Mouse (Mus musculus): Measurements from ENCODE around the gene Jag2.

Gene Jag2

GRCm38 (mm10) chr12:112905001-112905400 lies 24.6 kb downstream of the Jag2 start:
- Histone ChIP-seq H3K36me3 (ENCODE audit: insufficient read depth, low read length) (peaks cover 28% of the 10 kb centered on the region), H3K27me3 (ENCODE audit: insufficient read depth, low read length) (no peaks in the 10 kb centered on the region), H3K9me3 (ENCODE audit: low read length) (no peaks in the 10 kb centered on the region), H3K4me3 (replicated peaks; ENCODE audit: low read length) (no peak overlapping the region), H3K4me1 (replicated peaks; ENCODE audit: low read depth, low read length) (peaks cover 14% of the 10 kb centered on the region)
- TF ChIP-seq CTCF (conservative IDR thresholded peaks at IDR 0.05; ENCODE audit: low read length) (no peak), POU5F1 (IDR thresholded peaks at IDR 0.05; ENCODE audit: borderline replicate concordance, low read length) (no peak), NANOG (IDR thresholded peaks at IDR 0.05; ENCODE audit: borderline replicate concordance, low read length) (no peak)

DNA sequence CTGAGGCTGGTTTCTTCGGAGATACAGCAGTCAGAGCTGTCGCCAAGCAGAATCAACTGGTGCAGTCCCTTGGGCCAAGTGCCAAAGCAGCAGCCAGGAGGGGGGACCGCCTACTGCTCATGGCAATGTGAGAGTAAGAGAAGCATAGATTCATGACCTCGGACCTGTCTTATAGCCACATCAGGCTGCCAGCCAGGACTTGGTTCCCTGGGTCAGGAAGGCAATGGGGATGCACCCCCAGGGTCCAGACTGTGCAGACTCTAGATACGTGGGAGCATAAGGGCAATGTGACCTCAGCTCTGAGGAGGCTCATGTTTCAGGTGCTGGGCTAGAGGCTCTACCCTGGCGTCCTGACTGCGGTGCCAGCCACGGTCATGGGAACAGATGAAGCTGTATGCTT lies 25.6 kb downstream of the Jag2 start:
- Histone ChIP-seq H3K4me3 (replicated peaks; ENCODE audit: low read length) (no peak overlapping the region), H3K9me3 (ENCODE audit: low read length) (no peaks in the 10 kb centered on the region), H3K36me3 (ENCODE audit: insufficient read depth, low read length) (peaks cover 19% of the 10 kb centered on the region), H3K27me3 (ENCODE audit: insufficient read depth, low read length) (no peaks in the 10 kb centered on the region), H3K4me1 (replicated peaks; ENCODE audit: low read depth, low read length) (peaks cover 4% of the 10 kb centered on the region)
- TF ChIP-seq POU5F1 (IDR thresholded peaks at IDR 0.05; ENCODE audit: borderline replicate concordance, low read length) (no peak), NANOG (IDR thresholded peaks at IDR 0.05; ENCODE audit: borderline replicate concordance, low read length) (no peak), CTCF (conservative IDR thresholded peaks at IDR 0.05; ENCODE audit: low read length) (no peak)

DNA sequence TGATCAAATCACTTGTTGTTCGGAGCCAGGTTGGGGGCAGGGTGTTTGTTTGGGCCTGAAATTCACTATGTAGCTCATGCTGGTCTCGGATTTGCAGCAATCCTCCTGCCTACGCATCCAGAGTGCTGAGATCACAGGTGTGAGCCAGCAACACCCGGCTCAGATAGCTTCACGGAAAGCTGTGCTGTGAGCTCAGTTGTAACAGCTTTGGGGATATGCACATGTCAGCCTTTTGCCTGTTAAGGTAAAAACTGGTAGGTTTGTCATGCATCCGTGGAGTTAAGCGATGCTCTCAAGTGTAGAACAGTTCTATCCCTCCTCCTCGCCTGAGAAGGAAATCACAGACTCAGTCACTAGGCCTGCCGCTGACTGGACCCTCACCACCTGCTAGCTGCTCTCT lies 28.9 kb downstream of the Jag2 start:
- Histone ChIP-seq H3K36me3 (ENCODE audit: insufficient read depth, low read length) (no peaks in the 10 kb centered on the region), H3K4me1 (replicated peaks; ENCODE audit: low read depth, low read length) (peaks cover 9% of the 10 kb centered on the region; the same call in 1 of the 2 replicates), H3K4me3 (replicated peaks; ENCODE audit: low read length) (no peak overlapping the region), H3K27me3 (ENCODE audit: insufficient read depth, low read length) (0 out of 2 replicates have a peak, but pooled peaks cover 2% of the 10 kb centered on the region), H3K9me3 (ENCODE audit: low read length) (peaks cover 2% of the 10 kb centered on the region; the same call in 1 of the 2 replicates)
- TF ChIP-seq POU5F1 (IDR thresholded peaks at IDR 0.05; ENCODE audit: borderline replicate concordance, low read length) (no peak), NANOG (IDR thresholded peaks at IDR 0.05; ENCODE audit: borderline replicate concordance, low read length) (no peak), CTCF (conservative IDR thresholded peaks at IDR 0.05; ENCODE audit: low read length) (no peak)

DNA sequence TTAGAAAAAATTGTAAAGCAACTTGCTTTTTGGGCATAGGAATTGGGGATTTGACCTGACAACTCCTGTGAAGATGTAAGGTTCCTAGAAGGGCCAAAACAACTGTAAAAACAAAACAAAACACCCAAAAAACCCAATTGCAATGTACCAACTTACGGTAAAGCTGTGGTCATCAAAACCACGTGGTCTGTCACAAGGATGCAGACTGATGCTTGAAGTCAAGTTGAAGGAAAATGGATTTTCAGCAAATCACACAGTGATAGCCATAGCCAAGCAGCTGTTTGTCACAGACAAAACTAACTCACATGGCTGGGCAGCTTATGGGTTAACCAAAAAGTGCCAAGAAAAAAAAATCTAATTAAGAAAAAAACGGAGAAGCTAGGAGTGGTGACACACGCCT lies 30.6 kb downstream of the Jag2 start:
- TF ChIP-seq NANOG (IDR thresholded peaks at IDR 0.05; ENCODE audit: borderline replicate concordance, low read length) (no peak), POU5F1 (IDR thresholded peaks at IDR 0.05; ENCODE audit: borderline replicate concordance, low read length) (no peak), CTCF (conservative IDR thresholded peaks at IDR 0.05; ENCODE audit: low read length) (no peak)
- peaks cover 7% of the 10 kb centered on the region; the same call in 1 of the 2 replicates for H3K9me3 ChIP-seq (ENCODE audit: low read length)
- peaks cover 18% of the 10 kb centered on the region for H3K27me3 ChIP-seq (ENCODE audit: insufficient read depth, low read length)
- peaks cover 9% of the 10 kb centered on the region; the same call in 1 of the 2 replicates for H3K4me1 ChIP-seq (replicated peaks; ENCODE audit: low read depth, low read length)
- no peak overlapping the region for H3K4me3 ChIP-seq (replicated peaks; ENCODE audit: low read length)
- H3K36me3 ChIP-seq (ENCODE audit: insufficient read depth, low read length), result no peaks in the 10 kb centered on the region

DNA sequence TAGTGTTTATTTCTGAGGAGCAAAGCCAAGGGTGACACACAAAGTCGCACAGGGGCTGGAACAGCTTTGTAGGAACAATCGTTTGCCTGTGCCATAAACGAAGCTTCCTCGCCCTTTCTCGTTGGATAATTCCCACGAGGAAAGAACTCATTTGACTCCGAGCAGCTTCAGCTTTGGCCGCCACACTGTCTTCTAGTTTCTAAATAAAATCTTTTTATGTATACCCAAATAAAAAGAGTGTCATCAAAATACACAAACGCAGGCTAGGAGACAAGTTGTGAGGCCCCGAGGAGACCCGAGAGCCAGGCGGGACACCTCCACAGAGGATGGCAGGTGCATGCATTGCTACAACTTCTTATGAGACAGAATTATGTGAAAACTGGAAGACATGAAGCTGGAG lies 31.2 kb downstream of the Jag2 start:
- Histone ChIP-seq H3K36me3 (ENCODE audit: insufficient read depth, low read length) (no peaks in the 10 kb centered on the region), H3K4me3 (replicated peaks; ENCODE audit: low read length) (peak overlapping the region; percentile 35; the same call in 1 of the 2 replicates), H3K27me3 (ENCODE audit: insufficient read depth, low read length) (peaks cover 22% of the 10 kb centered on the region), H3K9me3 (ENCODE audit: low read length) (peaks cover 8% of the 10 kb centered on the region; the same call in 1 of the 2 replicates), H3K4me1 (replicated peaks; ENCODE audit: low read depth, low read length) (peaks cover 9% of the 10 kb centered on the region; the same call in 1 of the 2 replicates)
- TF ChIP-seq NANOG (IDR thresholded peaks at IDR 0.05; ENCODE audit: borderline replicate concordance, low read length) (no peak), CTCF (conservative IDR thresholded peaks at IDR 0.05; ENCODE audit: low read length) (no peak), POU5F1 (IDR thresholded peaks at IDR 0.05; ENCODE audit: borderline replicate concordance, low read length) (no peak)

GRCm38 (mm10) chr12:112897522-112898212 lies 31.9 kb downstream of the Jag2 start:
- Histone ChIP-seq H3K27me3 (ENCODE audit: insufficient read depth, low read length) (peaks cover 26% of the 10 kb centered on the region), H3K4me3 (replicated peaks; ENCODE audit: low read length) (no peak overlapping the region), H3K4me1 (replicated peaks; ENCODE audit: low read depth, low read length) (peaks cover 9% of the 10 kb centered on the region; the same call in 1 of the 2 replicates), H3K9me3 (ENCODE audit: low read length) (peaks cover 14% of the 10 kb centered on the region), H3K36me3 (ENCODE audit: insufficient read depth, low read length) (no peaks in the 10 kb centered on the region)
- TF ChIP-seq NANOG (IDR thresholded peaks at IDR 0.05; ENCODE audit: borderline replicate concordance, low read length) (no peak), POU5F1 (IDR thresholded peaks at IDR 0.05; ENCODE audit: borderline replicate concordance, low read length) (no peak), CTCF (conservative IDR thresholded peaks at IDR 0.05; ENCODE audit: low read length) (no peak)

DNA sequence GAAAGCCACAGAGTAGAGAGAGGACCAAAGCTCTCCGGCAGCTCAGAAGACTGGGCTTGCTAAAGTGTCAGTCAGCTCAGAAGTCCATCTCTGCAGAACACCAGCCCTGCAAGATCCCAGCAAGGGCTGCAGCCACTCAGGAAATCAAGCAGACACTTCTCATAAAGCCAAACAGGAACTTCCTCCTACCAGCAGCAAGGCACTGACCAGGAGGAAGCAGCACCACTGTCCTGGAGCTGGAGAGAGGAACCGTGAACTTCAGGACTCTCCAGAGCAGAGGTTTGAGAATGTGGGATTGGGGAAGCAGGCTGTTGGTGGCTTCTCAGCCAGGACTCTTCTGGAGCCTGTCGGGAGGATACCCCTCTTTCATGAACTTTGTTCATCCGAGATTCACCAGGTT lies 34.6 kb downstream of the Jag2 start:
- TF ChIP-seq NANOG (IDR thresholded peaks at IDR 0.05; ENCODE audit: borderline replicate concordance, low read length) (no peak), CTCF (conservative IDR thresholded peaks at IDR 0.05; ENCODE audit: low read length) (no peak), POU5F1 (IDR thresholded peaks at IDR 0.05; ENCODE audit: borderline replicate concordance, low read length) (no peak)
- H3K4me3 ChIP-seq (replicated peaks; ENCODE audit: low read length), result no peak overlapping the region

DNA sequence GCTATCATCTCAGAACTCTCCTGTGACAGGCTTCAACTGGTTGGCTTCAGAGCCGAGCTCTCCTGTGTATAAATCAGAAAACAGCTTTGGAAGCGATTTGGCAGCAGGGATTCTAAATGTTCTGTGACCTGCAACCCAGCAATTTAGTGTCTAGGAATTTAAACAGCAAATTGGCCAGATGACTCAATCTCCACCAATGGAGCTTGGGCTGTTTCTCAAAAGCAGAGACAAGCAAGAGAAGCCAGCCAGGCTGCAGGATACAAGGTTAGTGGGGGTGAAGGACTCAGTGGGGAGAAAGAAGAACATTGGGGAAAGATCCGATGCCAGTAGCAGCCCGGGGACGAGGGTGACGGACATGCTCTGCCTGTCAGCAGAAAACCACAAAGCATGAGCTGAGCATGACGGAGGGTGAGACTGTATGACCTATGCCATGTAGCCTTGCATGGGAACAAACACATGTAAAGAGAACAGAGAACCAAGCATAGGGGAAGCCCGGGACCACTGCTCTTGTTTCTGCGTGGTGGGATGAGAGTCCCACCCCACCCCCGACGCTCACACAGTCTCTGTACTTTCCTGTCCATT lies 35.2 kb downstream of the Jag2 start:
- H3K4me3 ChIP-seq (replicated peaks; ENCODE audit: low read length), result no peak overlapping the region
- peaks cover 26% of the 10 kb centered on the region for H3K27me3 ChIP-seq (ENCODE audit: insufficient read depth, low read length)
- TF ChIP-seq NANOG (IDR thresholded peaks at IDR 0.05; ENCODE audit: borderline replicate concordance, low read length), result no peak
- TF ChIP-seq POU5F1 (IDR thresholded peaks at IDR 0.05; ENCODE audit: borderline replicate concordance, low read length), result no peak
- no peaks in the 10 kb centered on the region for H3K36me3 ChIP-seq (ENCODE audit: insufficient read depth, low read length)
- peaks cover 43% of the 10 kb centered on the region for H3K9me3 ChIP-seq (ENCODE audit: low read length)
- peaks cover 9% of the 10 kb centered on the region; the same call in 1 of the 2 replicates for H3K4me1 ChIP-seq (replicated peaks; ENCODE audit: low read depth, low read length)

More for the DNA sequence above, 34.6 kb downstream of the Jag2 start:
- peaks cover 26% of the 10 kb centered on the region for H3K27me3 ChIP-seq (ENCODE audit: insufficient read depth, low read length)
- peaks cover 9% of the 10 kb centered on the region; the same call in 1 of the 2 replicates for H3K4me1 ChIP-seq (replicated peaks; ENCODE audit: low read depth, low read length)
- H3K36me3 ChIP-seq (ENCODE audit: insufficient read depth, low read length), result no peaks in the 10 kb centered on the region
- H3K9me3 ChIP-seq (ENCODE audit: low read length), result peaks cover 40% of the 10 kb centered on the region

All from E14TG2a.4 (cell line).